In genomic region chr3:142410930-142411329, GRCm38 (mm10) we compare ENCODE assay signal across 14 mouse cellular contexts.
"Had no signal": no experiment of that assay in that cellular context is flagged by ENCODE, and none has a peak within 500 bp of the region (broad histone marks: within the 10 kb centered on the region; RNA-seq: fewer than 3 reads in every experiment).

No protein-coding gene starts in this region.

- H3K4me1 ChIP-seq: liver, embryonic 13.5 days had no signal

- H3K4me2 ChIP-seq: liver, embryonic 13.5 days; midbrain, embryonic 11.5 days had no signal

- H3K9ac ChIP-seq: liver, embryonic 13.5 days had no signal

- H3K27ac ChIP-seq: kidney, postnatal 0 days; left cerebral cortex, adult 2 months; liver, embryonic 13.5 days; stomach, postnatal 0 days had no signal

- DNase-seq: kidney, postnatal 25 days; layer of hippocampus, postnatal 36 days; liver, embryonic 13.5 days; lung, adult 2 months; lung, postnatal 14 days; lung, postnatal 4 days; midbrain, embryonic 14.5 days; thymus, adult 2 months; thymus, postnatal 14 days; thymus, postnatal 4 days had no signal

- H3K4me3 ChIP-seq: left cerebral cortex, adult 2 months; liver, embryonic 13.5 days had no signal

- H3K27me3 ChIP-seq: liver, embryonic 13.5 days had no signal

- H3K9me3 ChIP-seq: liver, embryonic 13.5 days had no signal

- H3K36me3 ChIP-seq: liver, embryonic 13.5 days had no signal
